Mouse (Mus musculus) cerebellum, postnatal 14 days (tissue): ENCODE data around the gene Rapgef6.

Experiments used
- DNase-seq, 2 experiments: peaks; one replicate each; pipeline ENCODE4 v3.0.0; 2021; ENCODE audit warnings: mixed read lengths in 2 of 2

Rapgef6 gene

GRCm38 (mm10) chr11:54739012-54739750 lies 216.5 kb downstream of the Rapgef6 start:
- DNase-seq, result no peak

GRCm38 (mm10) chr11:54741330-54741729 lies 218.7 kb downstream of the Rapgef6 start:
- no peak for DNase-seq

- DNase-seq, result no peak
Measured at GRCm38 (mm10) chr11:54744231-54744630, 221.6 kb downstream of the Rapgef6 start.
